Mouse (Mus musculus): ENCODE data around the gene Sh3bgrl3.

- TF ChIP-seq POLR2A (IDR thresholded peaks at IDR 0.05; ENCODE audit: extremely low read depth, insufficient read depth, low read length), result no peak
- TF ChIP-seq CTCF (IDR thresholded peaks at IDR 0.05; ENCODE audit: extremely low read depth, insufficient read depth, low read length), result no peak
Observed at GRCm38 (mm10) chr4:134132117-134132516, 3.5 kb upstream of the Sh3bgrl3 start.

Data from cortical plate, adult 2 months (tissue).